Mouse (Mus musculus): ENCODE results near the gene Eif2s3y. TPM values are rescaled to one million over a fixed set of nuclear protein-coding genes. Genes with fewer than 3 reads are reported as not detected.

Gene Eif2s3y
- polyA plus RNA-seq (2016; fragmentation: Nextera tagmentation; extraction: Ambion mirVana) = 43.2 and 47.3 TPM in 2 replicates

DNA sequence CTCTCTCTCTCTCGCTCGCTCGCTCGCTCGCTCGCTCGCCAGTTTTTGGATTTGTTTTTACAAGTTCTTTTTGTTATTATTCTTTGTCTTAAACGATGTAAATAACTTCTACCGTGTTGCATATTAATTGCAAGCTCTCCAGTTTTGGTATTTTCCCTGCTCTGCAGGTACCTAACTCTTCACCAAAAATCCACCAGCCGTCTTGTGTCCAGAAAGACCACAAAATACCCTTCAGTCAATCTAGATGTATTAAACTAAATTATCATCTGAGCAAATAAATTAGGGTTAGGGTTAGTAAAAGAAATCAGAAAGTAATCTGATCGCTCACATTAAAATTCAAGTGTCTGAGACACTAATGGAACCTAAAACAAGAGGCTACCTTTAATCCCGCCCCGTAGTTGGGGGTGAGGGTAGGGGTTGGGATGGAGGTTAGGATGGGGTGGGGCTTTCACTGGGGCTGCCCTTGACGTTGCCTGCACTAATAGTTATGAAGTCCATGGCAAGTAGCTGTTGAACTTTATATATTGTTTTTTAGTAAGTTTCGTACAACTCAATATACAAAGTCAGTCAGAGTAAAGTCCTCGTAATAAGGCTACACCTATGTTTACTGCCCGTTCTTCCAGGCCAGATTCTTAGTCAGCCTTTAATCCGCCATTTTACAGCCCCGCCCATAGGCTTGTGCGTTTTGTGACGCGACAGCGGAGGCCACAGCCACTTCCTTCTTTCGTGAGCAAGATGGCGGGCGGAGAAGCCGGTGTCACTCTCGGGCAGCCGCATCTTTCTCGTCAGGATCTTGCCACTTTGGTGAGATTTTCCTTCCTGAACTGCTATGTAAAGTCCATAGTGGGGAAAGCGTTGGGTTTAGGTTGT is at the start of gene Eif2s3y:
TSS of gene Eif2s3y (plus strand) at position 662 of the 870 bp plus-strand sequence.
- Histone ChIP-seq H3K9me3 (no peaks in the 10 kb centered on the region), H3K4me3 (peak within 1 kb of the TSS; percentile 32), H3K4me1 (no peaks in the 10 kb centered on the region), H3K27ac (no peak within 1 kb of the TSS), H3K9ac (no peak within 1 kb of the TSS), H3K36me3 (no peaks in the 10 kb centered on the region), H3K27me3 (no peaks in the 10 kb centered on the region), H3K4me2 (replicated peaks) (peak within 1 kb of the TSS; percentile 21; the same call in 1 of the 2 replicates)
- ATAC-seq (ENCODE audit: insufficient number of reproducible peaks, insufficient read depth, low FRiP score, low TSS enrichment) = peak; percentile 89; the same call in 1 of the 2 replicates
- WGBS = 11% methylated on average over 22 of the region's 31 CpGs

Small RNA genes within 50 kb of the gene (microRNA-seq; reads per million reads assigned to microRNA genes)
- not detected for gene Gm47281

Other genes starting within 250 kb of the Eif2s3y start
- gene Zfy1, start 213.1 kb upstream of the Eif2s3y start, polyA plus RNA-seq (2016; fragmentation: Nextera tagmentation; extraction: Ambion mirVana) = not detected in 2 replicates
- gene Uba1y, start 191.9 kb upstream of the Eif2s3y start, polyA plus RNA-seq (2016; fragmentation: Nextera tagmentation; extraction: Ambion mirVana) = not detected in 2 replicates
- 11.7 and 17.4 TPM in 2 replicates for gene Kdm5d, start 112.8 kb upstream of the Eif2s3y start, polyA plus RNA-seq (2016; fragmentation: Nextera tagmentation; extraction: Ambion mirVana)
- 17.9 and 21.1 TPM in 2 replicates for gene Uty, start 235.2 kb downstream of the Eif2s3y start, polyA plus RNA-seq (2016; fragmentation: Nextera tagmentation; extraction: Ambion mirVana)